Mouse (Mus musculus) heart, embryonic 14.5 days (tissue): Measurements from ENCODE around the gene Gm14409. TPM values are rescaled to one million over a fixed set of nuclear protein-coding genes. Genes with fewer than 3 reads are reported as not detected.
"Not testable (repeated sequence)": the region's sequence is repeated elsewhere in the genome, so short reads cannot be mapped to it uniquely, and the experiment has no call there.

Experiments
- ATAC-seq: fragments of 200-750 bp; cut with Nextera tagmentation; 2 replicates; pipeline ENCODE4 v1.8.0; 2017; ENCODE audit warnings: low read depth, moderate TSS enrichment; ENCODE audit not compliant: insufficient number of reproducible peaks, insufficient read depth, low FRiP score
- H3K27ac ChIP-seq, 2 experiments: fragments of 200-500 bp in 1 of 2; fragments of 300-500 bp in 1 of 2; sonication (generic) in 1 of 2; replicated peaks in 1 of 2; 2 replicates each; pipeline ENCODE4 v1.5.1; 2012 to 2014; ENCODE audit warnings: low read depth in 2 of 2, low read length in 2 of 2, control low read depth in 1 of 2, mild to moderate bottlenecking in 1 of 2, mixed read lengths in 1 of 2; ENCODE audit not compliant: control insufficient read depth in 1 of 2, insufficient read depth in 1 of 2
- H3K27me3 ChIP-seq: fragments of 300-500 bp; sonication (generic); 2 replicates; pipeline ENCODE4 v1.6.1; 2014; ENCODE audit warnings: mild to moderate bottlenecking, low read length, control low read depth; ENCODE audit not compliant: control insufficient read depth, insufficient read depth
- H3K36me3 ChIP-seq: fragments of 300-500 bp; sonication (generic); 2 replicates; pipeline ENCODE4 v1.6.1; 2014; ENCODE audit warnings: mild to moderate bottlenecking, control low read depth, low read length, mixed read lengths; ENCODE audit not compliant: control insufficient read depth, insufficient read depth
- H3K4me1 ChIP-seq, 2 experiments: fragments of 200-500 bp in 1 of 2; fragments of 300-500 bp in 1 of 2; sonication (generic) in 1 of 2; 2 replicates each; pipeline ENCODE4 v1.6.1; 2012 to 2014; ENCODE audit warnings: low read length in 2 of 2, control low read depth in 1 of 2, mixed read lengths in 1 of 2; ENCODE audit not compliant: control insufficient read depth in 2 of 2, insufficient read depth in 2 of 2
- H3K4me2 ChIP-seq: fragments of 300-500 bp; sonication (generic); 2 replicates; pipeline ENCODE4 v1.6.1; 2014; ENCODE audit warnings: mild to moderate bottlenecking, low read length
- H3K4me3 ChIP-seq, 2 experiments: fragments of 200-500 bp in 1 of 2; fragments of 300-500 bp in 1 of 2; sonication (generic) in 1 of 2; 2 replicates each; pipeline ENCODE4 v1.5.1; 2012 to 2014; ENCODE audit warnings: low read length in 2 of 2, mild to moderate bottlenecking in 2 of 2, control low read depth in 1 of 2, low read depth in 1 of 2, moderate library complexity in 1 of 2; ENCODE audit not compliant: control insufficient read depth in 1 of 2, insufficient read depth in 1 of 2
- H3K9ac ChIP-seq: fragments of 300-500 bp; sonication (generic); 2 replicates; pipeline ENCODE4 v1.6.1; 2014; ENCODE audit warnings: mild to moderate bottlenecking, low read length
- H3K9me3 ChIP-seq: fragments of 300-500 bp; sonication (generic); 2 replicates; pipeline ENCODE4 v1.6.1; 2016; ENCODE audit warnings: low read length, control low read depth; ENCODE audit not compliant: control insufficient read depth
- WGBS: fragments of 180-500 bp; shearing (Covaris S2); extraction: QIAGEN DNeasy Blood & Tissue Kit; methylation state at CpG from one replicate; pipeline ENCODE4 v1.1.7; 2014; 5-methylcytosine and 5-hydroxymethylcytosine counted together
- polyA plus RNA-seq: library from polyadenylated mRNA; unstranded; fragments of >200 nt; fragmentation: Nextera tagmentation; extraction: Ambion mirVana; gene quantifications from 2 replicates; pipeline ENCODE4 v1.2.1, GENCODE M21; 2014

The Gm14409 gene
- not detected in 2 replicates for polyA plus RNA-seq

DNA sequence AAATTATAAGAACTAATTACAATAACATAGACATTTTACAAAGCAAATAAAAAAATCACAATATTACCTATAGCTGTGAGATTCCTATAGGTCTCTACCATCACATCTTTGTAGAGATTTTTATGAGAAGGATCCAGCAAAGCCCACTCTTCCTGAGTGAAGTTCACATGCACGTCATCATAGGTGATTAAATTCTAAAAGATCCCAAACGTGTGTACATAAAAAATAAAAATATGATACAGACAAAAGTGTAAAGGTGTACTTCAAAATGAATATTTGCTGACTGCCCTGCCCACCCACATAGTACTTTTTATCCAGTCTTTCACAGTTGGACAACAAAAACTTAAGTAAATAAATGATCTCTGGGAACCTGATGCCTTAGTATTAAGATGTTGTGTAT is at the start of gene Gm14409:
TSS of gene Gm14409 (minus strand) at position 101 of the 400 bp plus-strand sequence.
- not testable (repeated sequence) for H3K9me3 ChIP-seq, H3K9ac ChIP-seq, H3K27ac ChIP-seq, ATAC-seq, H3K36me3 ChIP-seq, H3K4me1 ChIP-seq, H3K27me3 ChIP-seq, H3K4me3 ChIP-seq, H3K4me2 ChIP-seq
- no CpG with 5 or more reads among the region's 2 CpGs for WGBS

GRCm38 (mm10) chr2:177309627-177310026 is 42.8 kb upstream of the Gm14409 start:
- not testable (repeated sequence) for H3K36me3 ChIP-seq, H3K9me3 ChIP-seq, H3K27me3 ChIP-seq, H3K4me2 ChIP-seq, H3K4me1 ChIP-seq, H3K27ac ChIP-seq, ATAC-seq, H3K4me3 ChIP-seq, H3K9ac ChIP-seq
- 84% methylated on average over 4 of the region's 4 CpGs for WGBS

DNA sequence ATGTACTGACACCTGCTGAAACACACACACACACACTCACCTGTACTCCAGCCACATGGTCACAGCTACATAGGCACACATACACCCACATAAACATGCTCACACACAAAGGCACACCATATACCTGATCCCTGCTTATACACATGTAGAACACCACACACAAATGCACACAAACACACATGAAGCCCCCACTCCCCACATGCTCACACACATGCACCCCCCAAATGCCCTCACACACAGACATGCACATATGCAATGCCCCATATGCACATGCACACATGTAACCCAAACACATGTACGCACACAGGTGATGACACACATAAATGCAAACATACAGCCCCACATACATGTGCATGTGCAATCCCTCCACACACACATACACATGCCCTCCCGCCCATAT is 38.1 kb upstream of the Gm14409 start:
- H3K4me1 ChIP-seq, H3K4me3 ChIP-seq, H3K4me2 ChIP-seq, H3K36me3 ChIP-seq, H3K27me3 ChIP-seq, H3K9ac ChIP-seq, ATAC-seq, H3K9me3 ChIP-seq, H3K27ac ChIP-seq: not testable (repeated sequence)
- no CpG with 5 or more reads among the region's 2 CpGs for WGBS

- WGBS: 25% methylated on average over 2 of the region's 3 CpGs
- not testable (repeated sequence) for H3K4me3 ChIP-seq, H3K27me3 ChIP-seq, H3K4me2 ChIP-seq, H3K36me3 ChIP-seq, H3K4me1 ChIP-seq, ATAC-seq, H3K9me3 ChIP-seq, H3K27ac ChIP-seq, H3K9ac ChIP-seq
Measured at GRCm38 (mm10) chr2:177283701-177284100, 16.9 kb upstream of the Gm14409 start.

GRCm38 (mm10) chr2:177277754-177278153 is 10.9 kb upstream of the Gm14409 start:
- not testable (repeated sequence) for ATAC-seq, H3K4me3 ChIP-seq, H3K27me3 ChIP-seq, H3K36me3 ChIP-seq, H3K27ac ChIP-seq, H3K9ac ChIP-seq, H3K4me2 ChIP-seq, H3K4me1 ChIP-seq, H3K9me3 ChIP-seq
- WGBS: 75% methylated on average over 1 of the region's 2 CpGs

GRCm38 (mm10) chr2:177272237-177272636 is 5.4 kb upstream of the Gm14409 start:
- ATAC-seq, H3K36me3 ChIP-seq, H3K9me3 ChIP-seq, H3K27ac ChIP-seq, H3K27me3 ChIP-seq, H3K4me2 ChIP-seq, H3K9ac ChIP-seq, H3K4me3 ChIP-seq, H3K4me1 ChIP-seq: not testable (repeated sequence)
- WGBS: 71% methylated on average over 2 of the region's 2 CpGs

GRCm38 (mm10) chr2:177247449-177247848 is 19.4 kb downstream of the Gm14409 start:
- not testable (repeated sequence) for H3K4me3 ChIP-seq, H3K27ac ChIP-seq, ATAC-seq, H3K4me2 ChIP-seq, H3K36me3 ChIP-seq, H3K9ac ChIP-seq, H3K9me3 ChIP-seq, H3K27me3 ChIP-seq, H3K4me1 ChIP-seq
- 74% methylated on average over 2 of the region's 2 CpGs for WGBS

- not testable (repeated sequence) for H3K4me2 ChIP-seq, H3K4me3 ChIP-seq, H3K36me3 ChIP-seq, H3K9me3 ChIP-seq, H3K27ac ChIP-seq, H3K9ac ChIP-seq, ATAC-seq, H3K27me3 ChIP-seq, H3K4me1 ChIP-seq
- 50% methylated on average over 2 of the region's 2 CpGs for WGBS
Measured at GRCm38 (mm10) chr2:177230461-177230860, 36.4 kb downstream of the Gm14409 start.
